Mouse (Mus musculus) T-cell, adult 66 days (primary cell): ENCODE data around the gene Fbxw2. TPM values are rescaled to one million over a fixed set of nuclear protein-coding genes. Genes with fewer than 3 reads are reported as not detected.

Experiments
- total RNA-seq, 2 experiments: library from RNA; stranded (reverse); gene quantifications; 3 replicates in 1 of 2; 4 replicates in 1 of 2; pipeline ENCODE4 v1.2.4; 2023

Gene Fbxw2
- 100 to 1,000 TPM; 103 to 132 TPM for total RNA-seq

GRCm38 (mm10) chr2:34825827-34826459 is at the start of gene Fbxw2:
TSS of gene Fbxw2 (minus strand) at chr2:34826311.

DNA sequence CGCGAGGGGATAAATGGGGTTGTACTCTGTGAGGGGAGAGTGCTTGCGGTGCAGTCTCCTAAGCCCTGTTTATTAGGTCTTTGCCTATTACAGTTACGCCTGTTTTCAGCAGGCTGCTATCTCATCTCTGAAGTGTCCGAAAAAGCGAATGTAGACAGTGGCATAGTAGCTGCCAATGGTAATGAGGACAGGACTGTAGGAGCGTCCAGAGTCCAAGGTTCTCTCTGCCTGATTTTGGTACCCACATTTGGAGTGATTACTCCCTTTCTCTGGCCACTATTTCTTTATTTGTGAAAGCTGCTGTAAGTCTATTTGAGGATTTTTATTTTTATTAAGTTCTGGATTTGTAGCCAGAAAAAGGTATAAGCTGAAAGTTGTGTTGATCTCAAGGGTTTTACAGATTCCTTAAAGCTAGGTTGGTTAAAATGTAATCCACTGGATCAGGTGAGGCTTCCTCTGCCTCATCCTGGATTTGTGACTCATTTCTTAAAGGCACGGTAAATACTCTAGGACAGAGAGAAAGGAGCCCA is 48.8 kb upstream of the Fbxw2 start, which contains the start of gene Psmd5:
TSS of gene Psmd5 (minus strand) at position 153 of the 530 bp plus-strand sequence.

DNA sequence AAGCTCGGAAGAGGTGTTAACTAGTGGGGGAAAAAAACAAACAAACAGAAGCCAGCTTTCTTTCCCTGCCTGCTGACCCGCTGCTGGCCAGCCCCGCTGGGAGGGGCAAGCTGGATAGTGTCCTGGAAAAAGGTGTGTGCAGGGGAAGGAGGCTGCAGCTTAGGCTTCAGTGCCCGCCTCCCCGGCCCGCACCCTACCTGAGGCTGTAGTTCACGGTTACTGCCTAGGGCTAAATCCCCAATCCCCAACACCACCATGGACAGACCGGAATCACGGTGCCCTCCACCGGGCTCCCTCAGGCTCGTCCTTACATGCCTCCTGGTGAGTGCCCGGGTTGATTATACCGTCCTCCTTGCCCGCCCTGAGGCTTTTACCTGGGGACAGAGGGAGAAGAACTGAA is 48.2 kb upstream of the Fbxw2 start, which contains the start of gene Cutal:
TSS of gene Cutal (plus strand) at position 126 of the 400 bp plus-strand sequence.

DNA sequence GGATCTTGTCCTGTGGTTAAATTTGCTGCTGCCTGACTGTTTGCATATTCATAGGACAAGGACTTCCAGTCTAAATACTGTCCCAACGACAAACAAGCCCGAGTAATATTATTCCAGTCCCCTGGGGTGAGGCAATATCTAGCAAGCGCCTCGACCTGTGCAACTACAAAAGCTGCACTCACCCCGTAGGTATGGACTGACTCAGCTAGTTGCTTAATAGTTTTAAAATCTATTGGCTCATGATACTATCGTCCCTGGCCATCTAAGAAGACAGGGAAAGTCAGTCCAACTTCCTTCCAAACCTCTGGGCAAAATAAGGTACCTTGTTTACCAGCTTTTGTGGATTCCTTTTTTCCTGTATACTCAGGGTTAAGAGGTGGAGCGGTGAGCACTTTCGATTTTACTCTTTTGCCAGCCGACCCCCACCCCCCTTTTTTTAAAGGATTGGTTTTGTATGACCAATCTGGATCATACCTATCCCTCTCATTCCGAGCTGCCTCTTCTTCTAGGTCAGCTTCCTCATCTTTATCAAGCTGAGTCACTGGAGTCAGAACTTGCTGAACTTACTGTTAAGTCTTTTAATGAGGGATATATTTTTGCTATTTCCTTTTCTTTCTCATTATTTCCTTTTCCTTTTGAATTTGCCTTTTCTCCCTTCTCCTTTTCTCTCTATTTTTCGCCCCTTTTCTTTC is 6.8 kb upstream of the Fbxw2 start, which contains the start of gene Gm34653:
TSS of gene Gm34653 (plus strand) at position 242 of the 692 bp plus-strand sequence.

GRCm38 (mm10) chr2:34799357-34800256 is 26.5 kb downstream of the Fbxw2 start, which contains the start of gene Rabepk:
TSS of gene Rabepk (minus strand) at chr2:34799912.

GRCm38 (mm10) chr2:34771368-34772226 is 54.5 kb downstream of the Fbxw2 start, which contains the start of gene Hspa5:
TSS of gene Hspa5 (plus strand) at chr2:34771970.

DNA sequence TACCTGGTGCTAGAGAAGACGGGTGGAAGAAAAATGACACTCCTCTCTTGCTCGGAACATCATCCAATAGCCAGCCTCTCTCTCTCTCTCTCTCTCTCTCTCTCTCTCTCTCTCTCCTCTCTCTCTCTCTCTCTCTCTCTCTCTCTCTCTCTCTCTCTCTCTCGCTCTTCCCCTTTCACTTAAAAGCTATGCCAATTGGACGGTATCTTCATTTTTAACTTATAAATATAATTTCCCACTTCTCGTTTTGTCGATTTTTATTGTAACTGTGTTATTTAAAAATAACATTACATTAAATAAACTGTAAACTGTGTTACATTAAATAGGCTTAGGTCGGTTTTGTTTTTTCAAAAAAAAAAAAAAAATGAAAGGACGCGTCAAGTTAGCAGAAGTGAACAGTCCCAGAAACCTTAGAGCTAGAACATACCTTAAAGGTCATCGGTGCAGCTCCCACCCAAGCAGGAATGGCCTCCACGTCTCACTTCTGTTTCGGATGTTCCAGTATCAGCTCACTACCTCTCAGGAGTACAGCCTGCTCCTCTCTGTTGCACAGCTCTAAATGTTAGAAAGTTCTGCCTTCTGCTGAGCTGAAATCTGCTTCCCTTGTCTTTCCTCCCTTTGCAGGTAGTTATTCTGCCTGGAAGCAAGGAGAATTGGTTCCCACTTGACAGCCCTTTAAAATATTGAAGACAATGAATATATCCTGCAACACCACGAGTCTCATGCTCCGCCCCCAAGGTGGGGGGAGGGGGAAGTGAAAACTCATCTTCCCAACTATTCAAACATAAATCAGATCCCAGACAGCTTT is 71.4 kb downstream of the Fbxw2 start, which contains the start of gene Gapvd1:
TSS of gene Gapvd1 (minus strand) at position 682 of the 808 bp plus-strand sequence.

Other genes starting within 250 kb of the Fbxw2 start
- gene Gapvd1, start 71.1 kb downstream of the Fbxw2 start, total RNA-seq: 100 to 1,000 TPM; 105 to 123 TPM
- 100 to 1,000 TPM; 623 to 693 TPM for gene Hspa5, start 54.3 kb downstream of the Fbxw2 start, total RNA-seq
- gene Rabepk, start 26.4 kb downstream of the Fbxw2 start, total RNA-seq: 10 to 100 TPM; 17.9 to 20.7 TPM
- gene Gm34653, start 6.7 kb upstream of the Fbxw2 start, total RNA-seq: under 1 TPM in 1 of 2 experiments, not detected in 1; 0.32 TPM
- gene Cutal, start 48.1 kb upstream of the Fbxw2 start, total RNA-seq: not detected
- gene Psmd5, start 48.7 kb upstream of the Fbxw2 start, total RNA-seq: 10 to 100 TPM; 36.0 to 36.5 TPM
- gene Phf19, start 87.7 kb upstream of the Fbxw2 start, total RNA-seq: 1 to 10 TPM; 5.0 to 5.6 TPM
- 100 to 1,000 TPM; 254 to 265 TPM for gene Traf1, start 135.5 kb upstream of the Fbxw2 start, total RNA-seq
- not detected for gene Hc, start 235.1 kb upstream of the Fbxw2 start, total RNA-seq